ENCODE assay signal across 9 mouse cellular contexts in the genomic region with DNA sequence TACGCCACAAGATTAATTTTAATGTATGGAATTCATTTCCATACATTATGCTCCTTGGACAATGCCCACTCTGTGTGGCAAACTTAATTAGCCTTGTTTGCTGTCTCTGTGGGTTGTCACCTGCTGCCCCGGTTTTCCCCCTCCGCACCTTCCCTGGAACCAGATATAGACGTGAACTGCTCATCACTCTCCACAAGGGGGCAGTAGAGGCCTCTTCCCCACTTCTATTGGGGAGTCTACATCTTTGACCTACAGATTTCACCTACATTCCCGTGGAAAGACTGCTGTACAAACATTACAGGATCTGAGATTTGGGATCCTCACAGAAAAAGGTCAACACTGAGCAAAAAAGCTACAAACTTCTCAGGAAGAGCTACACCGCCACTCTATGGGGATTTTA. TPM values are rescaled to one million over a fixed set of nuclear protein-coding genes. Genes with fewer than 3 reads are reported as not detected.
DNase-seq lines count a peak whose midpoint lies in the region; ATAC-seq and TF ChIP-seq lines count a peak whose summit lies in the region.
"Had no signal": no experiment of that assay in that cellular context is flagged by ENCODE, and none has a peak within 500 bp of the region (broad histone marks: within the 10 kb centered on the region; RNA-seq: fewer than 3 reads in every experiment).

No protein-coding gene starts in this region.

- no peaks in the 10 kb centered on the region for H3K27me3 ChIP-seq in hindbrain, embryonic 14.5 days (ENCODE audit: control insufficient read depth, insufficient read depth, low read length)
- H3K27me3 ChIP-seq in hindbrain, embryonic 12.5 days = peaks cover 3% of the 10 kb centered on the region; the same call in 1 of the 2 replicates
- no peaks in the 10 kb centered on the region for H3K27me3 ChIP-seq in E14TG2a.4 (ENCODE audit: insufficient read depth, low read length)
- no peaks in the 10 kb centered on the region for H3K27me3 ChIP-seq in neural tube, embryonic 11.5 days (ENCODE audit: control insufficient read depth, insufficient read depth, low read length)
- H3K27me3 ChIP-seq: embryonic facial prominence, embryonic 13.5 days had no signal

- no peak overlapping the region for H3K27ac ChIP-seq in hindbrain, embryonic 14.5 days
- H3K27ac ChIP-seq in hindbrain, embryonic 12.5 days = no peak overlapping the region
- H3K27ac ChIP-seq in neural tube, embryonic 11.5 days (ENCODE audit: low read depth, low read length) = no peak overlapping the region
- H3K27ac ChIP-seq: embryonic facial prominence, embryonic 13.5 days had no signal

- H3K9me3 ChIP-seq in hindbrain, embryonic 14.5 days (ENCODE audit: control insufficient read depth, low read length) = no peaks in the 10 kb centered on the region
- no peaks in the 10 kb centered on the region for H3K9me3 ChIP-seq in hindbrain, embryonic 12.5 days (replicated peaks)
- H3K9me3 ChIP-seq in E14TG2a.4 (ENCODE audit: low read length) = no peaks in the 10 kb centered on the region
- H3K9me3 ChIP-seq in neural tube, embryonic 11.5 days (ENCODE audit: control insufficient read depth, low read length) = no peaks in the 10 kb centered on the region
- H3K9me3 ChIP-seq: embryonic facial prominence, embryonic 13.5 days had no signal

- H3K4me2 ChIP-seq in hindbrain, embryonic 14.5 days (replicated peaks) = no peak overlapping the region
- H3K4me2 ChIP-seq in hindbrain, embryonic 12.5 days (replicated peaks) = no peak overlapping the region
- no peak overlapping the region for H3K4me2 ChIP-seq in neural tube, embryonic 11.5 days (ENCODE audit: low read depth)
- H3K4me2 ChIP-seq: embryonic facial prominence, embryonic 13.5 days had no signal

- intact Hi-C loops in left cerebral cortex, postnatal 10 days (cut with DNase I) = loop anchor here (5.0 kb wide), 2 partner anchors 58 to 72 kb away; no protein-coding TSS in a partner anchor

- no peaks in the 10 kb centered on the region for H3K36me3 ChIP-seq in hindbrain, embryonic 14.5 days (replicated peaks; ENCODE audit: control insufficient read depth, insufficient read depth)
- no peaks in the 10 kb centered on the region for H3K36me3 ChIP-seq in hindbrain, embryonic 12.5 days
- no peaks in the 10 kb centered on the region for H3K36me3 ChIP-seq in E14TG2a.4 (ENCODE audit: insufficient read depth, low read length)
- H3K36me3 ChIP-seq in neural tube, embryonic 11.5 days (ENCODE audit: control insufficient read depth, insufficient read depth, low read length) = no peaks in the 10 kb centered on the region
- H3K36me3 ChIP-seq: embryonic facial prominence, embryonic 13.5 days had no signal

- peak; percentile 60 for DNase-seq in hindbrain, embryonic 14.5 days (ENCODE audit: low spot score)
- peak; percentile 58 for DNase-seq in c-Kit-negative CD71-positive TER-119-positive erythroid progenitor cells, embryonic 14.5 days (ENCODE audit: low read depth, low spot score)
- peak; percentile 38 to 59 for DNase-seq in frontal cortex, postnatal 36 days (ENCODE audit: low spot score in 2 of 2)
- DNase-seq in left cerebral cortex, postnatal 10 days (ENCODE audit: extremely low spot score in 1 of 2, low spot score in 2 of 2) = peak; percentile 30 to 63
- peak; percentile 44 for DNase-seq in neural tube, embryonic 11.5 days (ENCODE audit: low spot score)
- peak; percentile 19 to 49 for DNase-seq in thymus, adult 18-20 months

- peaks cover 4% of the 10 kb centered on the region for H3K4me1 ChIP-seq in hindbrain, embryonic 14.5 days (replicated peaks; ENCODE audit: control insufficient read depth, insufficient read depth, low read length)
- peaks cover 3% of the 10 kb centered on the region for H3K4me1 ChIP-seq in hindbrain, embryonic 12.5 days
- H3K4me1 ChIP-seq in E14TG2a.4 (replicated peaks; ENCODE audit: low read depth, low read length) = 0 out of 2 replicates have a peak, but pooled peaks cover 7% of the 10 kb centered on the region
- H3K4me1 ChIP-seq in neural tube, embryonic 11.5 days (ENCODE audit: control insufficient read depth, insufficient read depth, low read length) = peaks cover 2% of the 10 kb centered on the region; the same call in 1 of the 2 replicates

- no peak overlapping the region for H3K9ac ChIP-seq in hindbrain, embryonic 14.5 days
- H3K9ac ChIP-seq in hindbrain, embryonic 12.5 days = no peak overlapping the region
- no peak overlapping the region for H3K9ac ChIP-seq in neural tube, embryonic 11.5 days (ENCODE audit: low read length)
- H3K9ac ChIP-seq: embryonic facial prominence, embryonic 13.5 days had no signal

- H3K4me3 ChIP-seq in hindbrain, embryonic 14.5 days (replicated peaks; ENCODE audit: low read length) = no peak overlapping the region
- H3K4me3 ChIP-seq in hindbrain, embryonic 12.5 days = no peak overlapping the region
- no peak overlapping the region for H3K4me3 ChIP-seq in E14TG2a.4 (replicated peaks; ENCODE audit: low read length)
- no peak overlapping the region for H3K4me3 ChIP-seq in neural tube, embryonic 11.5 days (ENCODE audit: low read depth, low read length)
- H3K4me3 ChIP-seq: embryonic facial prominence, embryonic 13.5 days had no signal

- ATAC-seq in hindbrain, embryonic 14.5 days (ENCODE audit: low FRiP score) = no peak
- no peak for ATAC-seq in hindbrain, embryonic 12.5 days (ENCODE audit: low FRiP score)
- ATAC-seq in neural tube, embryonic 11.5 days (ENCODE audit: insufficient read depth, low FRiP score, low TSS enrichment) = no peak

- WGBS in hindbrain, embryonic 14.5 days = 32% methylated on average over 6 of the region's 6 CpGs
- 36% methylated on average over 6 of the region's 6 CpGs for WGBS in hindbrain, embryonic 12.5 days
- WGBS in neural tube, embryonic 11.5 days = 32% methylated on average over 6 of the region's 6 CpGs

- peak; percentile 64 for TF ChIP-seq CTCF in E14TG2a.4 (conservative IDR thresholded peaks at IDR 0.05; ENCODE audit: low read length)

RNA-seq across cellular contexts. Expression of a gene that starts 1.0 kb away (rescaled TPM):
- polyA plus RNA-seq in hindbrain, embryonic 14.5 days (2014; fragmentation: Nextera tagmentation; extraction: Ambion mirVana) = 0.08 TPM in 1 of 2 replicates, not detected in the other
- polyA plus RNA-seq in hindbrain, embryonic 12.5 days (2016; fragmentation: Nextera tagmentation; extraction: Ambion mirVana) = 0.09 TPM in 1 of 2 replicates, not detected in the other
- total RNA-seq in left cerebral cortex, postnatal 10 days (2021) = not detected
- polyA plus RNA-seq in neural tube, embryonic 11.5 days (2014; fragmentation: Nextera tagmentation; extraction: Ambion mirVana) = 0.41 TPM in 1 of 2 replicates, not detected in the other

RNA-seq across cellular contexts. Expression of a gene that starts 4.0 kb away (rescaled TPM):
- 16.6 and 16.8 TPM in 2 replicates for polyA plus RNA-seq in hindbrain, embryonic 14.5 days (2014; fragmentation: Nextera tagmentation; extraction: Ambion mirVana)
- polyA plus RNA-seq in hindbrain, embryonic 12.5 days (2016; fragmentation: Nextera tagmentation; extraction: Ambion mirVana) = 27.2 and 28.4 TPM in 2 replicates
- 1 to 10 TPM; 9.3 to 9.5 TPM for total RNA-seq in left cerebral cortex, postnatal 10 days (2021)
- polyA plus RNA-seq in neural tube, embryonic 11.5 days (2014; fragmentation: Nextera tagmentation; extraction: Ambion mirVana) = 39.1 and 40.3 TPM in 2 replicates

RNA-seq across cellular contexts. Expression of a gene that starts 17.9 kb away (rescaled TPM):
- polyA plus RNA-seq in hindbrain, embryonic 14.5 days (2014; fragmentation: Nextera tagmentation; extraction: Ambion mirVana) = not detected in 2 replicates
- polyA plus RNA-seq in hindbrain, embryonic 12.5 days (2016; fragmentation: Nextera tagmentation; extraction: Ambion mirVana) = not detected in 2 replicates
- total RNA-seq in left cerebral cortex, postnatal 10 days (2021) = not detected
- polyA plus RNA-seq in neural tube, embryonic 11.5 days (2014; fragmentation: Nextera tagmentation; extraction: Ambion mirVana) = not detected in 2 replicates
- polyA plus RNA-seq: embryonic facial prominence, embryonic 13.5 days had no signal

RNA-seq across cellular contexts. Expression of a gene that starts 28.3 kb away (rescaled TPM):
- not detected in 2 replicates for polyA plus RNA-seq in hindbrain, embryonic 14.5 days (2014; fragmentation: Nextera tagmentation; extraction: Ambion mirVana)
- polyA plus RNA-seq in hindbrain, embryonic 12.5 days (2016; fragmentation: Nextera tagmentation; extraction: Ambion mirVana) = 0.37 TPM in 1 of 2 replicates, not detected in the other
- total RNA-seq in left cerebral cortex, postnatal 10 days (2021) = not detected
- polyA plus RNA-seq in neural tube, embryonic 11.5 days (2014; fragmentation: Nextera tagmentation; extraction: Ambion mirVana) = 0.77 and 2.1 TPM in 2 replicates
- polyA plus RNA-seq: embryonic facial prominence, embryonic 13.5 days had no signal

RNA-seq across cellular contexts. Expression of a gene that starts 37.1 kb away (rescaled TPM):
- not detected in 2 replicates for polyA plus RNA-seq in hindbrain, embryonic 14.5 days (2014; fragmentation: Nextera tagmentation; extraction: Ambion mirVana)
- polyA plus RNA-seq in hindbrain, embryonic 12.5 days (2016; fragmentation: Nextera tagmentation; extraction: Ambion mirVana) = not detected in 2 replicates
- not detected for total RNA-seq in left cerebral cortex, postnatal 10 days (2021)
- polyA plus RNA-seq in neural tube, embryonic 11.5 days (2014; fragmentation: Nextera tagmentation; extraction: Ambion mirVana) = 0.88 TPM in 1 of 2 replicates, not detected in the other
- polyA plus RNA-seq: embryonic facial prominence, embryonic 13.5 days had no signal
